Mouse (Mus musculus) bone marrow, adult 2 months (tissue): Measurements from ENCODE around the gene Hal.

Source experiments
- CTCF ChIP-seq: fragments of 200-500 bp; IDR thresholded peaks from 2 replicates; pipeline ENCODE4 v1.5.1; 2011; ENCODE audit warnings: low read length, control low read depth; ENCODE audit not compliant: control insufficient read depth, insufficient read depth
- POLR2A ChIP-seq: fragments of 200-500 bp; IDR thresholded peaks from 2 replicates; pipeline ENCODE4 v1.6.1; 2011; ENCODE audit warnings: low read depth, mild to moderate bottlenecking, control low read depth, low read length, borderline replicate concordance; ENCODE audit not compliant: control insufficient read depth

GRCm38 (mm10) chr10:93549821-93550220 is 61.3 kb downstream of the Hal start:
- no peak for TF ChIP-seq POLR2A
- TF ChIP-seq CTCF: no peak
